Mouse (Mus musculus) E14TG2a.4 (cell line): ENCODE data around the gene Tns2.
"Not testable (repeated sequence)": the region's sequence is repeated elsewhere in the genome, so short reads cannot be mapped to it uniquely, and the experiment has no call there.

Experiments
- H3K27me3 ChIP-seq: 2 replicates; pipeline ENCODE4 v1.6.1; 2014; ENCODE audit warnings: low read length, control low read depth; ENCODE audit not compliant: insufficient read depth
- H3K36me3 ChIP-seq: 2 replicates; pipeline ENCODE4 v1.6.1; 2014; ENCODE audit warnings: low read length, control low read depth; ENCODE audit not compliant: insufficient read depth
- H3K4me1 ChIP-seq: replicated peaks from 2 replicates; pipeline ENCODE4 v1.6.1; 2014; ENCODE audit warnings: low read depth, low read length, control low read depth
- H3K4me3 ChIP-seq: replicated peaks from 2 replicates; pipeline ENCODE4 v1.5.1; 2014; ENCODE audit warnings: mild to moderate bottlenecking, low read length
- H3K9me3 ChIP-seq: 2 replicates; pipeline ENCODE4 v1.6.1; 2014; ENCODE audit warnings: low read length, control low read depth
- CTCF ChIP-seq: conservative IDR thresholded peaks from 2 replicates; pipeline ENCODE4 v1.5.1; 2014; ENCODE audit warnings: low read length
- NANOG ChIP-seq: IDR thresholded peaks from 2 replicates; pipeline ENCODE4 v1.6.1; 2014; ENCODE audit warnings: borderline replicate concordance, low read length, mixed read lengths
- POU5F1 ChIP-seq: IDR thresholded peaks from 2 replicates; pipeline ENCODE4 v1.6.1; 2014; ENCODE audit warnings: low read length, borderline replicate concordance

The Tns2 gene

GRCm38 (mm10) chr15:102150301-102151135, 50.3 kb downstream of the Tns2 start, which contains the start of gene Soat2:
Gene Soat2 (plus strand): TSS chr15:102150526.
- H3K9me3 ChIP-seq = no peaks in the 10 kb centered on the region
- H3K27me3 ChIP-seq = peaks cover 26% of the 10 kb centered on the region
- H3K36me3 ChIP-seq = no peaks in the 10 kb centered on the region
- no peak for TF ChIP-seq POU5F1
- TF ChIP-seq NANOG = no peak
- TF ChIP-seq CTCF = no peak
- peaks cover 41% of the 10 kb centered on the region for H3K4me1 ChIP-seq
- H3K4me3 ChIP-seq = peak within 1 kb of the TSS; percentile 65

GRCm38 (mm10) chr15:102152646-102153045, 52.4 kb downstream of the Tns2 start:
- Histone ChIP-seq H3K4me1 (peaks cover 59% of the 10 kb centered on the region), H3K36me3 (no peaks in the 10 kb centered on the region), H3K4me3 (no peak overlapping the region), H3K9me3 (no peaks in the 10 kb centered on the region), H3K27me3 (peaks cover 18% of the 10 kb centered on the region)
- TF ChIP-seq NANOG = no peak
- TF ChIP-seq CTCF = no peak
- no peak for TF ChIP-seq POU5F1

- not testable (repeated sequence) for H3K9me3 ChIP-seq, H3K27me3 ChIP-seq, H3K4me3 ChIP-seq, H3K36me3 ChIP-seq
- H3K4me1 ChIP-seq = peaks cover 67% of the 10 kb centered on the region
- TF ChIP-seq CTCF = peak; percentile 52
These were observed 54.8 kb downstream of the Tns2 start for GRCm38 (mm10) chr15:102155006-102155405.

GRCm38 (mm10) chr15:102156836-102157235, 56.6 kb downstream of the Tns2 start:
- H3K27me3 ChIP-seq = peaks cover 2% of the 10 kb centered on the region; the same call in 1 of the 2 replicates
- peak overlapping the region; percentile 61 for H3K4me3 ChIP-seq
- H3K9me3 ChIP-seq = no peaks in the 10 kb centered on the region
- peaks cover 71% of the 10 kb centered on the region for H3K4me1 ChIP-seq
- no peak for TF ChIP-seq CTCF
- no peak for TF ChIP-seq NANOG
- TF ChIP-seq POU5F1 = no peak
- no peaks in the 10 kb centered on the region for H3K36me3 ChIP-seq

- peaks cover 4% of the 10 kb centered on the region for H3K27me3 ChIP-seq
- no peaks in the 10 kb centered on the region for H3K9me3 ChIP-seq
- peak overlapping the region; percentile 71 for H3K4me3 ChIP-seq
- H3K36me3 ChIP-seq = no peaks in the 10 kb centered on the region
- H3K4me1 ChIP-seq = peaks cover 67% of the 10 kb centered on the region
- no peak for TF ChIP-seq NANOG
- no peak for TF ChIP-seq CTCF
- TF ChIP-seq POU5F1 = no peak
These were observed 60.3 kb downstream of the Tns2 start for GRCm38 (mm10) chr15:102160415-102161060.

GRCm38 (mm10) chr15:102163900-102164693, 63.9 kb downstream of the Tns2 start:
- Histone ChIP-seq H3K9me3 (no peaks in the 10 kb centered on the region), H3K36me3 (no peaks in the 10 kb centered on the region), H3K27me3 (peaks cover 4% of the 10 kb centered on the region), H3K4me1 (peaks cover 41% of the 10 kb centered on the region), H3K4me3 (no peak overlapping the region)
- TF ChIP-seq CTCF = peak; percentile 54
- TF ChIP-seq NANOG = no peak
- no peak for TF ChIP-seq POU5F1

GRCm38 (mm10) chr15:102165468-102166100, 65.4 kb downstream of the Tns2 start:
- Histone ChIP-seq H3K27me3 (peaks cover 4% of the 10 kb centered on the region), H3K4me1 (peaks cover 34% of the 10 kb centered on the region), H3K4me3 (no peak overlapping the region), H3K36me3 (peaks cover 4% of the 10 kb centered on the region), H3K9me3 (no peaks in the 10 kb centered on the region)
- TF ChIP-seq POU5F1 (no peak), CTCF (no peak), NANOG (no peak)
